8 mouse cellular contexts compared by ENCODE assay signal in the genomic region with DNA sequence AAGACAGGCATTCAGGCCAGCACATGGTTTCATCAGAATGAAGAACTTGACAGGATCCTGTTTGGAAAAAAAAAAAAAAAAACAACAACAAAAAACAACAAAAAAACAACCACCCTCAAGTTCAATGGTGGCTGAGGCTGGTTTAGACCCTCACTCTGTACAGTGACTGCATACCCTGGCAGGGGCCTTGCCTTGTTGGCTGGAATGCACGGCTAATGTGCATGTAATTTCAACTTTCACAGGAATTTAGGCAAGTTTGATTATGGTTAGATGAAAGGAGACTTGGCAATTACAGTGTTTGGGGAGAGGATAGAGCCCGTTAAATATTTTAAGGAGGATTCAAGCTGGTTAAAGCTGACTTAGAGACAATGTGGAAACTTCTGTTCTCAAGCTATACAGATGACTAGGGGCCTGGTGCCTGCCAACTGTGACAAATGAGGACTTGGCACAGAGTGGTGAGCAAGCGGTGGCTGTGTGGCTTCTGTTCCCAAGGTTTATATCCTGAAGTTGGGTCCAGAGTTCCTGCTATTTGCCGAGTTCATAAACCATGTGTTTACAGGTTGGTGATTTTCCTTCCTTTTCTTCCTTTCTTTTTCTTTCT. TPM values are rescaled to one million over a fixed set of nuclear protein-coding genes. Genes with fewer than 3 reads are reported as not detected.
DNase-seq lines count a peak whose midpoint lies in the region; ATAC-seq and TF ChIP-seq lines count a peak whose summit lies in the region.

No protein-coding gene starts in this region.

- no peaks in the 10 kb centered on the region for H3K36me3 ChIP-seq in heart, embryonic 13.5 days
- H3K36me3 ChIP-seq in embryonic facial prominence, embryonic 15.5 days, result no peaks in the 10 kb centered on the region
- H3K36me3 ChIP-seq in kidney, postnatal 0 days (ENCODE audit: insufficient read depth, low read length), result no peaks in the 10 kb centered on the region

- in situ Hi-C loops in Patski (cut with MboI; ENCODE audit: low pct_unique_long_range_greater_than_20kb), result no loop called here

- CTCF ChIA-PET in Patski (lab: Charles Lee), result interaction anchor here (0.8 to 2.5 kb wide), 3 partner anchors 29 to 208 kb away, joined by 3 to 10 read pairs (median 3); no protein-coding TSS in a partner anchor

- no peaks in the 10 kb centered on the region for H3K27me3 ChIP-seq in heart, embryonic 13.5 days (replicated peaks)
- H3K27me3 ChIP-seq in Patski, result no peaks in the 10 kb centered on the region
- no peaks in the 10 kb centered on the region for H3K27me3 ChIP-seq in embryonic facial prominence, embryonic 15.5 days
- no peaks in the 10 kb centered on the region for H3K27me3 ChIP-seq in kidney, postnatal 0 days (ENCODE audit: insufficient read depth, low read length)

- peaks cover 7% of the 10 kb centered on the region for H3K4me1 ChIP-seq in heart, embryonic 13.5 days
- peaks cover 13% of the 10 kb centered on the region for H3K4me1 ChIP-seq in embryonic facial prominence, embryonic 15.5 days
- H3K4me1 ChIP-seq in kidney, postnatal 0 days (replicated peaks; ENCODE audit: insufficient read depth, low read length), result no peaks in the 10 kb centered on the region

- TF ChIP-seq CTCF in Patski (IDR thresholded peaks at IDR 0.05), result no peak
- no peak for TF ChIP-seq CTCF in kidney, postnatal 0 days (IDR thresholded peaks at IDR 0.05; ENCODE audit: low read depth)

- no peak overlapping the region for H3K4me3 ChIP-seq in heart, embryonic 13.5 days
- H3K4me3 ChIP-seq in embryonic facial prominence, embryonic 15.5 days (replicated peaks), result peak overlapping the region; percentile 14; the same call in 1 of the 2 replicates
- no peak overlapping the region for H3K4me3 ChIP-seq in kidney, postnatal 0 days (replicated peaks; ENCODE audit: low read depth, low read length)

- no peak for ATAC-seq in heart, embryonic 13.5 days (ENCODE audit: extremely low read depth, insufficient number of reproducible peaks, low FRiP score, low TSS enrichment)
- ATAC-seq in Patski, result peak; percentile 26
- ATAC-seq in embryonic facial prominence, embryonic 15.5 days (ENCODE audit: insufficient number of reproducible peaks, low FRiP score, low TSS enrichment, low read depth), result 0 out of 2 replicates have a peak, but pooled peaks have one; percentile 59
- no peak for ATAC-seq in kidney, postnatal 0 days (replicated peaks; ENCODE audit: low FRiP score, low read depth)
- no peak for ATAC-seq in granulocyte monocyte progenitor cell, adult 5-6 weeks (replicated peaks; ENCODE audit: poor library complexity, severe bottlenecking)
- no peak for ATAC-seq in megakaryocyte-erythroid progenitor cell, adult 5-6 weeks (replicated peaks; ENCODE audit: low FRiP score, low TSS enrichment, poor library complexity, severe bottlenecking)

- peak overlapping the region; percentile 41 for H3K4me2 ChIP-seq in heart, embryonic 13.5 days
- H3K4me2 ChIP-seq in embryonic facial prominence, embryonic 15.5 days (replicated peaks), result peak overlapping the region; percentile 13
- H3K4me2 ChIP-seq in kidney, postnatal 0 days (ENCODE audit: low read length), result no peak overlapping the region

- no peak for DNase-seq in heart, postnatal 25 days (ENCODE audit: low spot score)
- DNase-seq in Patski (ENCODE audit: low read depth, low spot score), result no peak
- DNase-seq in kidney, postnatal 0 days (ENCODE audit: low spot score), result peak; percentile 4
- DNase-seq in retina, embryonic 14.5 days (ENCODE audit: low spot score), result no peak

- no peaks in the 10 kb centered on the region for H3K9me3 ChIP-seq in heart, embryonic 13.5 days
- H3K9me3 ChIP-seq in embryonic facial prominence, embryonic 15.5 days (replicated peaks), result no peaks in the 10 kb centered on the region
- H3K9me3 ChIP-seq in kidney, postnatal 0 days (replicated peaks; ENCODE audit: low read length), result no peaks in the 10 kb centered on the region

- no peak overlapping the region for H3K27ac ChIP-seq in heart, embryonic 13.5 days (replicated peaks)
- peak overlapping the region; percentile 73 for H3K27ac ChIP-seq in embryonic facial prominence, embryonic 15.5 days (replicated peaks)
- H3K27ac ChIP-seq in kidney, postnatal 0 days, result no peak overlapping the region

- POLR2A ChIA-PET in Patski (lab: Charles Lee), result interaction anchor here (0.6 kb wide), 1 partner anchor 47 kb away, joined by 5 read pairs; no protein-coding TSS in a partner anchor

- intact Hi-C loops in heart, postnatal 25 days (cut with DNase I), result no loop called here

- 58% methylated on average over 4 of the region's 4 CpGs for WGBS in heart, embryonic 13.5 days
- WGBS in embryonic facial prominence, embryonic 15.5 days, result 16% methylated on average over 4 of the region's 4 CpGs
- 43% methylated on average over 4 of the region's 4 CpGs for WGBS in kidney, postnatal 0 days

- H3K9ac ChIP-seq in heart, embryonic 13.5 days, result no peak overlapping the region
- H3K9ac ChIP-seq in embryonic facial prominence, embryonic 15.5 days, result no peak overlapping the region
- H3K9ac ChIP-seq in kidney, postnatal 0 days (ENCODE audit: low read depth, low read length), result no peak overlapping the region

RNA-seq across cellular contexts. Expression of a gene that starts 0.6 kb away (rescaled TPM):
- polyA plus RNA-seq in heart, embryonic 13.5 days (2015; fragmentation: Nextera tagmentation; extraction: Ambion mirVana), result 0.93 and 1.2 TPM in 2 replicates
- 1 to 10 TPM in 1 of 2 experiments, under 1 TPM in 1; 0.98 to 1.4 TPM for total RNA-seq in heart, postnatal 25 days (2021)
- polyA plus RNA-seq in Patski (2021), result 0.39 TPM
- polyA plus RNA-seq in embryonic facial prominence, embryonic 15.5 days (2015; fragmentation: Nextera tagmentation; extraction: Ambion mirVana), result 5.0 and 5.2 TPM in 2 replicates
- 1.8 and 2.2 TPM in 2 replicates for polyA plus RNA-seq in kidney, postnatal 0 days (2015; fragmentation: Nextera tagmentation; extraction: Ambion mirVana)
- 1.3 and 1.5 TPM in 2 replicates for total RNA-seq in granulocyte monocyte progenitor cell, adult 5-6 weeks (2014; fragmentation: Nextera tagmentation)
- total RNA-seq in granulocyte monocyte progenitor cell, adult 5-6 weeks (2017), result 0.15 and 0.60 TPM in 2 replicates
- 0.45 TPM in 1 of 2 replicates, not detected in the other for total RNA-seq in megakaryocyte-erythroid progenitor cell, adult 5-6 weeks (2014; fragmentation: Nextera tagmentation)
- not detected in 2 replicates for total RNA-seq in megakaryocyte-erythroid progenitor cell, adult 5-6 weeks (2017)

RNA-seq across cellular contexts. Expression of a gene that starts 48.7 kb away (rescaled TPM):
- polyA plus RNA-seq in heart, embryonic 13.5 days (2015; fragmentation: Nextera tagmentation; extraction: Ambion mirVana), result 27.0 and 29.5 TPM in 2 replicates
- total RNA-seq in heart, postnatal 25 days (2021), result 10 to 100 TPM in 1 of 2 experiments, 1 to 10 TPM in 1; 8.4 to 10.3 TPM
- polyA plus RNA-seq in Patski (2021), result not detected
- 14.1 and 14.2 TPM in 2 replicates for polyA plus RNA-seq in embryonic facial prominence, embryonic 15.5 days (2015; fragmentation: Nextera tagmentation; extraction: Ambion mirVana)
- polyA plus RNA-seq in kidney, postnatal 0 days (2015; fragmentation: Nextera tagmentation; extraction: Ambion mirVana), result 46.9 and 58.5 TPM in 2 replicates
- 25.8 and 26.5 TPM in 2 replicates for total RNA-seq in granulocyte monocyte progenitor cell, adult 5-6 weeks (2014; fragmentation: Nextera tagmentation)
- total RNA-seq in granulocyte monocyte progenitor cell, adult 5-6 weeks (2017), result 10.6 and 18.9 TPM in 2 replicates
- total RNA-seq in megakaryocyte-erythroid progenitor cell, adult 5-6 weeks (2014; fragmentation: Nextera tagmentation), result 13.6 and 24.1 TPM in 2 replicates
- total RNA-seq in megakaryocyte-erythroid progenitor cell, adult 5-6 weeks (2017), result 23.6 and 31.5 TPM in 2 replicates

Comparison
In these comparisons a context has a peak if more than half of its experiments do, and no peak if none do; other contexts are left out.
1. ATAC-seq: peak in Patski (single experiment) and embryonic facial prominence, embryonic 15.5 days (single experiment); none in heart, embryonic 13.5 days (single experiment), kidney, postnatal 0 days (single experiment), granulocyte monocyte progenitor cell, adult 5-6 weeks (single experiment) and megakaryocyte-erythroid progenitor cell, adult 5-6 weeks (single experiment).
2. RNA of a gene that starts 48.7 kb away (polyA plus RNA-seq): 46.9 to 58.5 TPM in kidney, postnatal 0 days, 27.0 to 29.5 TPM in heart, embryonic 13.5 days and 14.1 to 14.2 TPM in embryonic facial prominence, embryonic 15.5 days; not detected in Patski (single experiment); every median in the first group is over 10 times any median in the second.